Mouse (Mus musculus) urinary bladder, postnatal 10 days (tissue): Measurements from ENCODE around the gene Rfc4.

Experiments used
- DNase-seq: peaks from one replicate; pipeline ENCODE4 v3.0.0; 2022; ENCODE audit warnings: low spot score

The Rfc4 gene

GRCm38 (mm10) chr16:23127673-23128375, at the start of gene Rfc4:
Rfc4 (minus strand) TSS chr16:23127737.
- DNase-seq = peak; percentile 63

GRCm38 (mm10) chr16:23175956-23176355, 48.4 kb upstream of the Rfc4 start:
- no peak for DNase-seq

- no peak for DNase-seq
Measured at GRCm38 (mm10) chr16:23174855-23175254, 47.3 kb upstream of the Rfc4 start.

GRCm38 (mm10) chr16:23173904-23174303, 46.4 kb upstream of the Rfc4 start:
- no peak for DNase-seq

GRCm38 (mm10) chr16:23170813-23171212, 43.3 kb upstream of the Rfc4 start:
- DNase-seq = no peak

GRCm38 (mm10) chr16:23167079-23167478, 39.5 kb upstream of the Rfc4 start:
- no peak for DNase-seq

- DNase-seq = no peak
Measured at GRCm38 (mm10) chr16:23166646-23167045, 39.1 kb upstream of the Rfc4 start.

GRCm38 (mm10) chr16:23165441-23165840, 37.9 kb upstream of the Rfc4 start:
- DNase-seq = no peak

- DNase-seq = no peak
Measured at GRCm38 (mm10) chr16:23164443-23164842, 36.9 kb upstream of the Rfc4 start.

GRCm38 (mm10) chr16:23162116-23162515, 34.6 kb upstream of the Rfc4 start:
- no peak for DNase-seq

- no peak for DNase-seq
Measured at GRCm38 (mm10) chr16:23159749-23160148, 32.2 kb upstream of the Rfc4 start.

GRCm38 (mm10) chr16:23158957-23159356, 31.4 kb upstream of the Rfc4 start:
- DNase-seq = no peak

GRCm38 (mm10) chr16:23158292-23158691, 30.8 kb upstream of the Rfc4 start:
- no peak for DNase-seq

GRCm38 (mm10) chr16:23157013-23157412, 29.5 kb upstream of the Rfc4 start:
- DNase-seq = no peak

- DNase-seq = no peak
Measured at GRCm38 (mm10) chr16:23154261-23154660, 26.7 kb upstream of the Rfc4 start.

GRCm38 (mm10) chr16:23151423-23151822, 23.9 kb upstream of the Rfc4 start:
- no peak for DNase-seq

- no peak for DNase-seq
Measured at GRCm38 (mm10) chr16:23149396-23149795, 21.9 kb upstream of the Rfc4 start.

- DNase-seq = no peak
Measured at GRCm38 (mm10) chr16:23148936-23149335, 21.4 kb upstream of the Rfc4 start.

GRCm38 (mm10) chr16:23146280-23146679, 18.7 kb upstream of the Rfc4 start, which contains the start of gene Adipoq:
Adipoq (plus strand) TSS chr16:23146536.
- no peak for DNase-seq

GRCm38 (mm10) chr16:23145211-23145610, 17.7 kb upstream of the Rfc4 start:
- DNase-seq = no peak

GRCm38 (mm10) chr16:23144326-23144725, 16.8 kb upstream of the Rfc4 start:
- no peak for DNase-seq

- DNase-seq = no peak
Measured at GRCm38 (mm10) chr16:23140911-23141310, 13.4 kb upstream of the Rfc4 start.

- no peak for DNase-seq
Measured at GRCm38 (mm10) chr16:23136406-23136970, 9.0 kb upstream of the Rfc4 start.
